Mouse (Mus musculus) urinary bladder, postnatal 0 days (tissue): ENCODE data around the gene Naa38. TPM values are rescaled to one million over a fixed set of nuclear protein-coding genes. Genes with fewer than 3 reads are reported as not detected.

ENCODE experiments used
- polyA plus RNA-seq: library from polyadenylated mRNA; unstranded; fragments of >200 nt; fragmentation: Nextera tagmentation; extraction: Ambion mirVana; gene quantifications from 2 replicates; pipeline ENCODE4 v1.2.1, GENCODE M21; 2015

The Naa38 gene
- polyA plus RNA-seq, result 157 and 160 TPM in 2 replicates

DNA sequence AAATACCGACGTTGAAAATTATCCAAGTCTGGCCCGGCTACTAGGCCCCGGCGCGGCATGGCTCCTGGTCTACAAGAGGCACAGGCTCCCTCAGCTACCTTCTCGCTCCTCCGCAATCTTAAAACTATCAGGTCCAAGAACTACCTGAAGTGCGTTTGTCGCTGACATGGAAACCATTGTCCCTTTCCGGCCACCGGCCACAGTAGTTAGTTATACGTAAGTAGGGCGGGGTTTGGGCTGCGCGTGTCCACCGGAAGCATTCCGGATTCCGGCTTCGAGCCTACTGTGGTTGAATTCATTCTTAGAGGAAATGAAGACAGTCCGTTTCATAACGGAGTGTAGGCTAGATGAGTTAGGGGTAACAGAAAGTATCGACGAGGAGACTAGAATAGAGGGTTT, at the start of gene Naa38, which contains the start of gene Cyb5d1:
Gene Naa38 (plus strand): TSS at position 253 of the 399 bp plus-strand sequence.
Gene Cyb5d1 (minus strand): TSS at position 397 of the 399 bp plus-strand sequence.

DNA sequence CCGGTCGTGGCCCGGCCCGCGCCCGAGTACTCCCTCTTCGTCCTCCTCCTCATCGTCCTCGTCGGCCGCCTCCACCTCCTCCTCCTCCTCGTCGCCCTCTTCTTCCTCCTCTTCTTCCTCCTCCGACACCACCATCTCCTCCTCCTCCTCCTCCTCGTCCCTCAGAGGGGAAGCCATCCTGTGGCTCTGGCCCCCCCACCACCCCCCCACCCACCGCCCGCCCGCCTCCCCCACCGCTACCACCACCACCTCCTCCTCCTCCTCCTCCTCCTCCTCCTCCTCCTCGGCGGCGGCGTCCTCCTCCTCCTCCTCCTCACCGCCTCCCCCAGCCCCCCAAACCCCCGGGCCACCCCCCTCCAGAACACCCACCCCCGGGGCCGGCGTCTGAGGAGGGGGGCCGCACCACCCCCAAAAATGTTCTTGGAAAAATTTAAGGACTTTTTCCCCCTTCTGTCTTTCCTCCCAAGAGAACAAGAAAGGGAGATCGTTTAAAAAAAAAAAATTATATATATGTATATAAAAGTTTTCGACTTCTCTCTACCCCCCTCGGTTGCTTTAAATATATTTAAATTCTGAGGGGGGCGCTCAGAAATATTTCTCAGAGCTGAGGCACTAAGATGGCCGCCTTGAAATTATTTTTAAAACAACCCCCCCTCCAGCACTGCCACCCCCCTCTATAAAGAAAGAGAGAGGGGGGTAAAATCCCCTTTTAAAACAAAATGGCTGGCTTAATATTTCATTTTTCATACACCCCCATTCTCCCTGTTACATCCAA, 25.9 kb upstream of the Naa38 start, which contains the start of gene Chd3:
Gene Chd3 (minus strand): TSS at position 192 of the 775 bp plus-strand sequence.

DNA sequence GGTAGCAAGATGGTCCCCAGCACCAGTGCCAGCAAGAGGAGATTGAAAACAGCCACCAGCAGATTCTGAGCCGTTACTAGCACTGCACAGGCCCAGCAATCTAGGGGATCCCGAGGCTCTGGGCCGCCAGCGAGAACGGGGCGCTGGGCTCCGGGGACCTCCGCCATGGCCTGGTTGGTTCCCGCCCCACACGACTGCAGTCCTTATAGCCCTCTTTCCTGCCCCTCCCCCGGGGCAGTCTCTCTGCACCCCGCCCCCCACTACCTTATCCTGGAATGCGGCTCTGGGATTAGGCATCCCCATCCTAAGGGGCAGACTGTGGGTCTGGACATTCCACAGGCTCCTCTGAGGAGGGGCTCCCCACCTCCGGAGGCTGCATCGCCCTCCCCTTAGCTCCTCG, 2.8 kb downstream of the Naa38 start, which contains the start of gene Tmem88:
Gene Tmem88 (minus strand): TSS at position 176 of the 400 bp plus-strand sequence.

DNA sequence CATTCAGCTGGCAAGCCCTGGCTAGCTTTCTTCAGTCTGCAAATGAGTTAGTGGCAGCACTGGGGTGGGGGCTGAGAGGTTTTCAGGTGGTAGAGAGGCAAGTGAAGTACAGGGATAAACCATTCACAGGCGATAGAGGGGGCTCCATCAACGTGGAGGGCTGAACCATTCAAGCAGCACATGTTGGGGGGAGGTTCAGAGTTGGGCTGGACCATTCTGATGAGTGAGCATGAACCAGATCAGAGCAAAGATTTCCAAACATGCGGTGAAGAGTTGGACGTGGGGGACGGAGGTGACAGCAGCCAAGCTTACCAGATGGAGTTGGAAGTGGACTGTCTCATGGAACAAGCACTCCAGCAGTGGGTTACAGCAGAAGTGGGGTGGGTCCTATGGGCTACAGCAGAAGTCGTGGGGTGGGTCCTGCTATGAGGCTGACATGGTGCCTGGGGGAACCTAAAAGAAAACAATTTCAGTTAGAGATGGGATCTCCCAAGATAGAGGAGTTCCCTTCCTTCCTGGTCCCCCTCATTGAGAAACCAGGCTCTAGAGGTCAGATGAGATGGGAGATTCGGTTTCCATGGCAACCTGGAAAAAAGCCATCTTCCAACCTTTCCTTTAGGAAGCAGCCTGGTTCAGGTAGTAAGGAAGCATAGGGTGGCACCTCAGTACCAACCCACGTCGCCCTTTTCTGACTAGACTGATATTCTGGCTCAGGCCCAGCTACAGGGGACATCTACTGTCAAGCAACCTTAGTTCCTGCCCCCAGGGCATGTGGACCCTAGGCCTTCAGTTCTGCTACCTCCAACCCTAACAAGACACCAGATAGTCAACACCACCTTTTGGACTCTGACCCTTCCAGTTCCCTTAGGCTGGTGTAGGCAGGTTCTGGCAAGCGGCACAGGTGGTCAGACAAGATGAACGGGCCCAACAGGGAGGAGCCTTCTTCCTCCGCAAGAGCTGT, 18.2 kb downstream of the Naa38 start, which contains the start of gene Kdm6b:
Gene Kdm6b (minus strand): TSS at position 455 of the 961 bp plus-strand sequence.

Other genes starting within 250 kb of the Naa38 start
- gene Alox12b, start 238.5 kb upstream of the Naa38 start, polyA plus RNA-seq, result 0.05 and 0.11 TPM in 2 replicates
- gene Alox8, start 197.6 kb upstream of the Naa38 start, polyA plus RNA-seq, result not detected in 2 replicates
- gene Gucy2e, start 158.5 kb upstream of the Naa38 start, polyA plus RNA-seq, result 0.05 TPM in 2 replicates
- gene Cntrob, start 71.7 kb upstream of the Naa38 start, polyA plus RNA-seq, result 5.5 and 7.2 TPM in 2 replicates
- gene Trappc1, start 71.5 kb upstream of the Naa38 start, polyA plus RNA-seq, result 114 and 128 TPM in 2 replicates
- gene Kcnab3, start 69.2 kb upstream of the Naa38 start, polyA plus RNA-seq, result 0.68 and 0.81 TPM in 2 replicates
- 5.8 and 6.4 TPM in 2 replicates for gene Rnf227, start 55.0 kb upstream of the Naa38 start, polyA plus RNA-seq
- 31.5 and 32.5 TPM in 2 replicates for gene Chd3, start 26.1 kb upstream of the Naa38 start, polyA plus RNA-seq
- gene Cyb5d1, start 144 bp downstream of the Naa38 start, polyA plus RNA-seq, result 15.0 and 16.0 TPM in 2 replicates
- 19.0 and 19.9 TPM in 2 replicates for gene Tmem88, start 2.7 kb downstream of the Naa38 start, polyA plus RNA-seq
- 11.5 and 13.3 TPM in 2 replicates for gene Kdm6b, start 18.2 kb downstream of the Naa38 start, polyA plus RNA-seq
- gene Dnah2, start 153.6 kb downstream of the Naa38 start, polyA plus RNA-seq, result 0.13 and 0.16 TPM in 2 replicates
- gene Efnb3, start 164.7 kb downstream of the Naa38 start, polyA plus RNA-seq, result 3.4 and 3.7 TPM in 2 replicates
- 8.2 and 8.8 TPM in 2 replicates for gene Wrap53, start 184.8 kb downstream of the Naa38 start, polyA plus RNA-seq
- 44.4 and 46.3 TPM in 2 replicates for gene Trp53, start 184.9 kb downstream of the Naa38 start, polyA plus RNA-seq
- 13.2 and 14.4 TPM in 2 replicates for gene Atp1b2, start 210.5 kb downstream of the Naa38 start, polyA plus RNA-seq
- gene Shbg, start 222.4 kb downstream of the Naa38 start, polyA plus RNA-seq, result not detected in 2 replicates
- gene Sat2, start 226.5 kb downstream of the Naa38 start, polyA plus RNA-seq, result 19.2 and 22.9 TPM in 2 replicates
- 12.5 and 13.6 TPM in 2 replicates for gene Fxr2, start 237.5 kb downstream of the Naa38 start, polyA plus RNA-seq